Comparison of ENCODE assay signal across 10 mouse cellular contexts in the genomic region with DNA sequence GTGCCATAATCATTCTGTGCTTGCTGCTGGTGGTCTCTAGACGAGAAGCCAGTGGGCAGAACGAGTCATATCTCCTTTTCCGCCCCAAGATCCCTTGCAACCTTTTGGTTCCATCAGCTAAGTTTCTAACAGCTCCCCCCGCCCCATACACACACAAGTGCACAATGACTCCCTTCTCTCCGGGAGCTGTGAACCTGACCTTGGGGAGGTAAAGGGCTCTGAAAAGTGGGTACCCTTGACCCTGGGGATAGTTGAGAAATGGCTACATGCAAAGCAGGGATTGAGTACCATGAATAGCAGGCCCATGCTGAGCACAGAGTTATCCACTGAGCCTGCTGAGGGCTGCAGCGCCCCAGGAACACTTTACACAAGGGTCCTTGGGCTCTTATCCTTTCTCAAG. TPM values are rescaled to one million over a fixed set of nuclear protein-coding genes. Genes with fewer than 3 reads are reported as not detected.
DNase-seq lines count a peak whose midpoint lies in the region; ATAC-seq and TF ChIP-seq lines count a peak whose summit lies in the region.
"Had no signal": no experiment of that assay in that cellular context is flagged by ENCODE, and none has a peak within 500 bp of the region (broad histone marks: within the 10 kb centered on the region; RNA-seq: fewer than 3 reads in every experiment).

No protein-coding gene starts in this region.

- no peak overlapping the region for H3K4me3 ChIP-seq in heart, embryonic 12.5 days
- H3K4me3 ChIP-seq in midbrain, embryonic 13.5 days (replicated peaks) = no peak overlapping the region
- H3K4me3 ChIP-seq in midbrain, embryonic 11.5 days (ENCODE audit: low read depth, low read length) = no peak overlapping the region
- no peak overlapping the region for H3K4me3 ChIP-seq in hindbrain, embryonic 14.5 days (replicated peaks; ENCODE audit: low read length)
- H3K4me3 ChIP-seq in small intestine, adult 2 months (ENCODE audit: low read depth, low read length) = no peak overlapping the region
- H3K4me3 ChIP-seq: layer of hippocampus, adult 2 months had no signal

- H3K27me3 ChIP-seq in heart, embryonic 12.5 days (replicated peaks) = no peaks in the 10 kb centered on the region
- no peaks in the 10 kb centered on the region for H3K27me3 ChIP-seq in midbrain, embryonic 13.5 days
- no peaks in the 10 kb centered on the region for H3K27me3 ChIP-seq in midbrain, embryonic 11.5 days (ENCODE audit: control insufficient read depth, insufficient read depth, low read length)
- no peaks in the 10 kb centered on the region for H3K27me3 ChIP-seq in hindbrain, embryonic 14.5 days (ENCODE audit: control insufficient read depth, insufficient read depth, low read length)
- H3K27me3 ChIP-seq in small intestine, adult 2 months (ENCODE audit: control insufficient read depth, insufficient read depth, low read length) = peaks cover 2% of the 10 kb centered on the region; the same call in 1 of the 2 replicates

- no peaks in the 10 kb centered on the region for H3K36me3 ChIP-seq in heart, embryonic 12.5 days
- no peaks in the 10 kb centered on the region for H3K36me3 ChIP-seq in midbrain, embryonic 13.5 days
- H3K36me3 ChIP-seq in midbrain, embryonic 11.5 days (ENCODE audit: control insufficient read depth, insufficient read depth, low read length) = no peaks in the 10 kb centered on the region
- no peaks in the 10 kb centered on the region for H3K36me3 ChIP-seq in hindbrain, embryonic 14.5 days (replicated peaks; ENCODE audit: control insufficient read depth, insufficient read depth)
- H3K36me3 ChIP-seq in small intestine, adult 2 months (ENCODE audit: control insufficient read depth, insufficient read depth, low read length) = no peaks in the 10 kb centered on the region

- 0 out of 2 replicates have a peak overlapping the region, but pooled peaks have one; percentile 20 for H3K9ac ChIP-seq in heart, embryonic 12.5 days
- 0 out of 2 replicates have a peak overlapping the region, but pooled peaks have one; percentile 19 for H3K9ac ChIP-seq in midbrain, embryonic 13.5 days (replicated peaks)
- H3K9ac ChIP-seq in midbrain, embryonic 11.5 days (ENCODE audit: low read length) = no peak overlapping the region
- H3K9ac ChIP-seq in hindbrain, embryonic 14.5 days = 0 out of 2 replicates have a peak overlapping the region, but pooled peaks have one; percentile 44

- peak overlapping the region; percentile 57 for H3K4me2 ChIP-seq in heart, embryonic 12.5 days
- H3K4me2 ChIP-seq in midbrain, embryonic 13.5 days (replicated peaks) = no peak overlapping the region
- H3K4me2 ChIP-seq in midbrain, embryonic 11.5 days = no peak overlapping the region
- H3K4me2 ChIP-seq in hindbrain, embryonic 14.5 days (replicated peaks) = no peak overlapping the region

- WGBS in heart, embryonic 12.5 days = 65% methylated on average over 6 of the region's 6 CpGs
- WGBS in midbrain, embryonic 13.5 days = 65% methylated on average over 6 of the region's 6 CpGs
- WGBS in midbrain, embryonic 11.5 days = 71% methylated on average over 6 of the region's 6 CpGs
- WGBS in hindbrain, embryonic 14.5 days = 77% methylated on average over 6 of the region's 6 CpGs
- WGBS in small intestine, adult 2 months = 59% methylated on average over 6 of the region's 6 CpGs

- peak overlapping the region; percentile 77; the same call in 1 of the 2 replicates for H3K27ac ChIP-seq in heart, embryonic 12.5 days (ENCODE audit: poor library complexity, severe bottlenecking)
- no peak overlapping the region for H3K27ac ChIP-seq in midbrain, embryonic 13.5 days
- H3K27ac ChIP-seq in midbrain, embryonic 11.5 days (ENCODE audit: low read depth, low read length) = no peak overlapping the region
- peak overlapping the region; percentile 38; the same call in 1 of the 2 replicates for H3K27ac ChIP-seq in hindbrain, embryonic 14.5 days
- peak overlapping the region; percentile 56 for H3K27ac ChIP-seq in small intestine, adult 2 months (ENCODE audit: insufficient read depth, low read depth, low read length)

- TF ChIP-seq CTCF in small intestine, adult 2 months (IDR thresholded peaks at IDR 0.05; ENCODE audit: extremely low read depth, insufficient read length, insufficient replicate concordance, low read depth, low read length) = no peak

- TF ChIP-seq POLR2A in small intestine, adult 2 months (IDR thresholded peaks at IDR 0.05; ENCODE audit: low read depth, low read length) = no peak

- peaks cover 42% of the 10 kb centered on the region for H3K4me1 ChIP-seq in heart, embryonic 12.5 days (replicated peaks)
- peaks cover 27% of the 10 kb centered on the region for H3K4me1 ChIP-seq in midbrain, embryonic 13.5 days (replicated peaks)
- no peaks in the 10 kb centered on the region; the same call in 1 of the 2 replicates for H3K4me1 ChIP-seq in midbrain, embryonic 11.5 days (ENCODE audit: control insufficient read depth, insufficient read depth, low read length)
- peaks cover 13% of the 10 kb centered on the region for H3K4me1 ChIP-seq in hindbrain, embryonic 14.5 days (replicated peaks; ENCODE audit: control insufficient read depth, insufficient read depth, low read length)
- H3K4me1 ChIP-seq in small intestine, adult 2 months (ENCODE audit: control insufficient read depth, insufficient read depth, insufficient read length, low read length) = no peaks in the 10 kb centered on the region

- no peak for ATAC-seq in heart, embryonic 12.5 days (ENCODE audit: insufficient number of reproducible peaks, low FRiP score)
- ATAC-seq in midbrain, embryonic 13.5 days = no peak
- no peak for ATAC-seq in midbrain, embryonic 11.5 days (ENCODE audit: low FRiP score)
- no peak; the same call in 1 of the 2 replicates for ATAC-seq in hindbrain, embryonic 14.5 days (ENCODE audit: low FRiP score)

- H3K9me3 ChIP-seq in heart, embryonic 12.5 days (replicated peaks) = no peaks in the 10 kb centered on the region
- H3K9me3 ChIP-seq in midbrain, embryonic 13.5 days = no peaks in the 10 kb centered on the region
- H3K9me3 ChIP-seq in midbrain, embryonic 11.5 days (ENCODE audit: control insufficient read depth, low read length) = no peaks in the 10 kb centered on the region
- no peaks in the 10 kb centered on the region for H3K9me3 ChIP-seq in hindbrain, embryonic 14.5 days (ENCODE audit: control insufficient read depth, low read length)

- DNase-seq in heart, adult 8-10 months (ENCODE audit: low spot score) = no peak
- DNase-seq in midbrain, embryonic 11.5 days (ENCODE audit: low spot score, missing footprints) = no peak
- no peak for DNase-seq in hindbrain, embryonic 14.5 days (ENCODE audit: low spot score)
- no peak for DNase-seq in layer of hippocampus, postnatal 36 days
- no peak for DNase-seq in embryo, embryonic 10.5 days (ENCODE audit: low spot score)
- DNase-seq: cerebellum, adult 8-10 months had no signal

RNA-seq across cellular contexts. Expression of gene Col6a1, which starts 6.4 kb away (rescaled TPM):
- polyA plus RNA-seq in heart, embryonic 12.5 days (2016; fragmentation: Nextera tagmentation; extraction: Ambion mirVana) = 35.9 and 37.1 TPM in 2 replicates
- total RNA-seq in heart, adult 8-10 months (2022) = 10 to 100 TPM; 23.3 to 31.8 (median 29.8) TPM
- 10.1 and 12.7 TPM in 2 replicates for polyA plus RNA-seq in midbrain, embryonic 13.5 days (2015; fragmentation: Nextera tagmentation; extraction: Ambion mirVana)
- 12.8 and 12.9 TPM in 2 replicates for polyA plus RNA-seq in midbrain, embryonic 11.5 days (2014; fragmentation: Nextera tagmentation; extraction: Ambion mirVana)
- 24.7 and 26.4 TPM in 2 replicates for polyA plus RNA-seq in hindbrain, embryonic 14.5 days (2014; fragmentation: Nextera tagmentation; extraction: Ambion mirVana)
- polyA plus RNA-seq in small intestine, adult 2 months (2012; rRNA removed) = 48.0 and 106 TPM in 2 replicates
- 10 to 100 TPM; 20.6 to 21.8 TPM for total RNA-seq in layer of hippocampus, postnatal 36 days (2021)

Comparison
In these comparisons a context has a peak if more than half of its experiments do, and no peak if none do; other contexts are left out.
1. H3K27ac ChIP-seq: peak in heart, embryonic 12.5 days (single experiment), hindbrain, embryonic 14.5 days (single experiment) and small intestine, adult 2 months (single experiment); none in midbrain, embryonic 13.5 days (single experiment) and midbrain, embryonic 11.5 days (single experiment).